Mouse (Mus musculus) lung, adult 2 months (tissue): ENCODE data around the gene Sec23a.

ENCODE experiments used
- CTCF ChIP-seq: fragments of 200-500 bp; IDR thresholded peaks from 2 replicates; pipeline ENCODE4 v1.5.1; 2011; ENCODE audit warnings: mild to moderate bottlenecking, low read length, control low read depth; ENCODE audit not compliant: insufficient read depth
- POLR2A ChIP-seq: fragments of 200-500 bp; IDR thresholded peaks from 2 replicates; pipeline ENCODE4 v1.6.1; 2011; ENCODE audit warnings: low read depth, mild to moderate bottlenecking, control low read depth, low read length, borderline replicate concordance; ENCODE audit errors: extremely low read depth

DNA sequence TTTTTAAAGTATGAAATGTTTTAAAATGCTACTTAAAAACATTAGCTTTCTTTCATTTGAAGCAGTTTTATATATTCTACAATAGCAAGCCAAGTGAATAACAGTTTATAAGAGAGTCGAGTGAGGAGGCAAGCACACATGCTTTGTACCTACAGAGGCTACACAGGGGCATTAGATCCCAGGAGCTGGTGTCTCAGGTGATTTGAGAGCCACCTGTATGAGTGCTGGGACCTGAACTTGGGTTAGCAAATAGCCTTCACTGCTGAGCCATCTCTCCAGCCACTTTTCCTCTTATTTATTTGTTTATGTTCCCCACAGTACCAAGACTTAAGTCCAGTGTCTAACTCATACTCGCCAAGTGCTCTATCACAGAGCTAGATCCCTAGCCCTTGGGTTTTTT, 8.1 kb upstream of the Sec23a start:
- TF ChIP-seq CTCF (no peak), POLR2A (no peak)
